Comparison of ENCODE assay signal across 9 mouse cellular contexts in the genomic region with DNA sequence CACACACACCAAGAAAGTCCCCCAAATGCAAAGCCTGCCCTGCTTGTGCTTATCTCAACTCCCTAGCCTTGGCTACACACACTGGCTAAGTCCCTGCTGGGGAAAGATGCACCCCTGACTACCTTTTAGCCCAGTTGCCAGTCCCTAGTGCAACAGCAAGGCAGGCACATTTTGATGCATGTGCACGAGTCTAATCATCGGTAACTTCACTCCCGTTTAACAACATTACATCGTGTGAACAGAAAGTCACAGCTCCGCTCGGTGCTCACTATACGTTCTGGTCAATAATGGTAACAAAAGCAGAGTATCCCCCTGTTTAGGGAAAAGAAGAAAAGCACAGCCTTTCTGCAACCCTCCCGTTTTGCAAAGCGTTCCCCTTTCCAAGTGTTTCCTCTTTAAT. TPM values are rescaled to one million over a fixed set of nuclear protein-coding genes. Genes with fewer than 3 reads are reported as not detected.
DNase-seq lines count a peak whose midpoint lies in the region; ATAC-seq and TF ChIP-seq lines count a peak whose summit lies in the region.
"Had no signal": no experiment of that assay in that cellular context is flagged by ENCODE, and none has a peak within 500 bp of the region (broad histone marks: within the 10 kb centered on the region; RNA-seq: fewer than 3 reads in every experiment).

No protein-coding gene starts in this region.

- no peak overlapping the region for H3K27ac ChIP-seq in embryonic fibroblast, embryonic 13.5 days (ENCODE audit: insufficient read depth, low read length)
- no peak overlapping the region for H3K27ac ChIP-seq in intestine, postnatal 0 days (ENCODE audit: low read depth, low read length)
- H3K27ac ChIP-seq in neural tube, embryonic 15.5 days (replicated peaks): peak overlapping the region; percentile 82

- DNase-seq in lung, adult 2 months: no peak
- DNase-seq in lung, adult 18-20 months: no peak
- DNase-seq in gastrocnemius, postnatal 14 days: no peak
- no peak for DNase-seq in kidney, postnatal 25 days
- DNase-seq in embryo, embryonic 10 days (ENCODE audit: low spot score): no peak

- intact Hi-C loops in gastrocnemius, postnatal 14 days (cut with DNase I; ENCODE audit: low total_unique reads): no loop called here

- H3K4me1 ChIP-seq in lung, adult 2 months (ENCODE audit: control insufficient read depth, insufficient read depth, low read length): peaks cover 4% of the 10 kb centered on the region; the same call in 1 of the 2 replicates
- no peaks in the 10 kb centered on the region; the same call in 1 of the 2 replicates for H3K4me1 ChIP-seq in embryonic fibroblast, embryonic 13.5 days (ENCODE audit: control insufficient read depth, insufficient read depth, low read length)
- no peaks in the 10 kb centered on the region for H3K4me1 ChIP-seq in intestine, postnatal 0 days (replicated peaks; ENCODE audit: control insufficient read depth, insufficient read depth, low read length)
- peaks cover 54% of the 10 kb centered on the region for H3K4me1 ChIP-seq in neural tube, embryonic 15.5 days

- H3K4me3 ChIP-seq in lung, adult 2 months (replicated peaks; ENCODE audit: extremely low read depth, low read depth, low read length): peak overlapping the region; percentile 45
- peak overlapping the region; percentile 59 for H3K4me3 ChIP-seq in embryonic fibroblast, embryonic 13.5 days (ENCODE audit: insufficient read depth, low read length)
- peak overlapping the region; percentile 54 for H3K4me3 ChIP-seq in intestine, postnatal 0 days (ENCODE audit: low read depth, low read length)
- H3K4me3 ChIP-seq in neural tube, embryonic 15.5 days (replicated peaks): peak overlapping the region; percentile 72

- H3K36me3 ChIP-seq in intestine, postnatal 0 days (ENCODE audit: control insufficient read depth, insufficient read depth): no peaks in the 10 kb centered on the region
- no peaks in the 10 kb centered on the region for H3K36me3 ChIP-seq in neural tube, embryonic 15.5 days

- ATAC-seq in intestine, postnatal 0 days: no peak
- ATAC-seq in neural tube, embryonic 15.5 days (ENCODE audit: low FRiP score): peak; percentile 25
- ATAC-seq: inflammation-experienced regulatory T-cells, adult 6 months had no signal

- peak overlapping the region; percentile 84 for H3K4me2 ChIP-seq in intestine, postnatal 0 days (replicated peaks; ENCODE audit: low read depth)
- H3K4me2 ChIP-seq in neural tube, embryonic 15.5 days: peak overlapping the region; percentile 73

- no peak for TF ChIP-seq POLR2A in lung, adult 2 months (IDR thresholded peaks at IDR 0.05; ENCODE audit: borderline replicate concordance, extremely low read depth, low read depth, low read length)
- no peak for TF ChIP-seq POLR2A in embryonic fibroblast, embryonic 13.5 days (IDR thresholded peaks at IDR 0.05; ENCODE audit: low read depth, low read length)

- no peak for TF ChIP-seq CTCF in lung, adult 2 months (IDR thresholded peaks at IDR 0.05; ENCODE audit: insufficient read depth, low read length)
- no peak for TF ChIP-seq CTCF in embryonic fibroblast, embryonic 13.5 days (IDR thresholded peaks at IDR 0.05; ENCODE audit: borderline replicate concordance, insufficient read depth, low read length)
- TF ChIP-seq CTCF in intestine, postnatal 0 days (IDR thresholded peaks at IDR 0.05; ENCODE audit: low read depth): no peak

- H3K9me3 ChIP-seq in intestine, postnatal 0 days (ENCODE audit: control insufficient read depth): no peaks in the 10 kb centered on the region
- H3K9me3 ChIP-seq in neural tube, embryonic 15.5 days (replicated peaks): no peaks in the 10 kb centered on the region

- WGBS in lung, adult 2 months: under 1% methylated on average over 9 of the region's 9 CpGs
- WGBS in intestine, postnatal 0 days: 2% methylated on average over 9 of the region's 9 CpGs
- under 1% methylated on average over 9 of the region's 9 CpGs for WGBS in neural tube, embryonic 15.5 days

- peaks cover 68% of the 10 kb centered on the region for H3K27me3 ChIP-seq in intestine, postnatal 0 days (replicated peaks; ENCODE audit: control insufficient read depth, insufficient read depth, low read length)
- peaks cover 14% of the 10 kb centered on the region for H3K27me3 ChIP-seq in neural tube, embryonic 15.5 days (replicated peaks)

- no peak overlapping the region for H3K9ac ChIP-seq in intestine, postnatal 0 days (ENCODE audit: low read depth, low read length)
- peak overlapping the region; percentile 62 for H3K9ac ChIP-seq in neural tube, embryonic 15.5 days (replicated peaks)

RNA-seq across cellular contexts. Expression of gene Kirrel3, which starts 2.6 kb away (rescaled TPM):
- polyA plus RNA-seq in lung, adult 2 months (2012; rRNA removed): 0.37 and 0.80 TPM in 2 replicates
- polyA plus RNA-seq in embryonic fibroblast, embryonic 13.5 days (2011; ENCODE audit: insufficient read length, low read depth, missing spikeins): 0.97 and 1.2 TPM in 2 replicates
- 0.60 and 0.69 TPM in 2 replicates for polyA plus RNA-seq in intestine, postnatal 0 days (2015; fragmentation: Nextera tagmentation; extraction: Ambion mirVana)
- polyA plus RNA-seq in neural tube, embryonic 15.5 days (2015; fragmentation: Nextera tagmentation; extraction: Ambion mirVana): 38.3 and 43.7 TPM in 2 replicates
- 1 to 10 TPM in 1 of 2 experiments, under 1 TPM in 1; 0.88 to 1.1 TPM for total RNA-seq in gastrocnemius, postnatal 14 days (2021)

Comparison
In these comparisons a context has a peak if more than half of its experiments do, and no peak if none do; other contexts are left out.
1. RNA of gene Kirrel3, which starts 2.6 kb away (polyA plus RNA-seq): 38.3 to 43.7 TPM in neural tube, embryonic 15.5 days; 0.97 to 1.2 TPM in embryonic fibroblast, embryonic 13.5 days, 0.37 to 0.80 TPM in lung, adult 2 months and 0.60 to 0.69 TPM in intestine, postnatal 0 days; every median in the first group is over 10 times any median in the second.
2. Peak in every context shown above with its lines, with median percentiles within 50 percentile points of each other: H3K4me3 ChIP-seq.